Mouse (Mus musculus): ENCODE data around the gene 1700037C18Rik.
"Not testable (repeated sequence)": the region's sequence is repeated elsewhere in the genome, so short reads cannot be mapped to it uniquely, and the experiment has no call there.

1700037C18Rik gene

DNA sequence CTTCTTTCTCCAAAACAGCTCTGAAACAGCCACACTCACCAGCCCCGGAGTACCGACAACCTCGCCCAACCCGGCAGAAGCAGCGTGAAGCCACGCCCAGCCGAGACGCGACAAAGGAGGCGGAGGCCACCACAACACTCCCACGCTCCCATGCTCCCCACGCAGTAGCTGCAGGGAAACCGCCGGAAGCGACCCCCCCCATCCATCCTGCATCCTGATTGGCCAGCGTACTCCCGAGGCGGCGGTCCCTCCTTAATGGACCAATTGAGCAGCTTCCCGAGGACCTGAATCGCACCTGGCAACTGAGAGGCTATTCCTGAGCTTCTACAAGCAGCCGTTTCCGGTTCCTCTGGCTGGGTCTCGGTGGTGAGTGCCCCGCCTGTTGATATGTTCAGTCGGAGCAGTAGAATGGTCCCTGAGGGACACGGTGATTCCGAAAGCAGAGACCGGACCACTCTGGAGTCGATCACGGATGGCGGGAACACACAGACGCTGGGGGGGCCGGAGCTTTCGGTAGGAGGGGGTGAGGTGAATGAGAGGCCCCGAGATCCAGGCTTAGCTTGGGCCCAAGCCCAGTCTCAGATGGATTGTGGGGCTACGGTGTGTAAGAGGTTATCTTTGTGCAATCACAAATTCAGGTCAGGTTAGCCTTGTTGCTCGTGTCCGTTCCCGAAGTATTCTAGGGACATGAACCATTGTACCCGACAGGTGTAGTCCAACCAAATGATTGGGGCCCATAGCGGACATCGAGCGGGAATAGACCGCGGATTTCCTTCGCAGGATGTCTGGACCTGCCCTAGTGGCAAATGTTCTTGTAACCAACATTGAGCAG lies 36.1 kb downstream of the 1700037C18Rik start, which contains the start of gene Naa60:
Gene Naa60 (plus strand): TSS at position 160 of the 832 bp plus-strand sequence.
- DNase-seq (ENCODE audit: low spot score in 2 of 2) = peak; percentile 89 to 92

DNA sequence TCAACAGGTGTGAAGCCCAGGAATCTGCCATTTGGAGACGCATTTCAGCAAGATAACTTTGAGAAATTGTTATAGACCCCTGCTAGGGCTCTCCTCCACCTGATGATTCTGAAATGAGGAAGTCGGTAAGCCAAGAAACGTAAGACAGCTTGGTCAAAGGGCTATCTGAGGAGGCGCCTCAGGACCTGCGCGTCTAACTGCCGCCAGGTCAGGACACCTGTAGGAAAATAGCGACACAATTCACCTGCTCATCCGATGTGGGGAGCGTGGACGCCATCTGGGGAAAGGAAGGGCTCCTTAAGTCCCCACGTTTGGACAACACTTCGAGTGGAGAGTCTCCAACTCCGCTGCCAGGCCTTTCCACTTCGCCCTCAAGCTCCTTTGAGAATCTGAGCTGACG lies 36.7 kb downstream of the 1700037C18Rik start:
- DNase-seq (ENCODE audit: low spot score in 2 of 2) = no peak

DNA sequence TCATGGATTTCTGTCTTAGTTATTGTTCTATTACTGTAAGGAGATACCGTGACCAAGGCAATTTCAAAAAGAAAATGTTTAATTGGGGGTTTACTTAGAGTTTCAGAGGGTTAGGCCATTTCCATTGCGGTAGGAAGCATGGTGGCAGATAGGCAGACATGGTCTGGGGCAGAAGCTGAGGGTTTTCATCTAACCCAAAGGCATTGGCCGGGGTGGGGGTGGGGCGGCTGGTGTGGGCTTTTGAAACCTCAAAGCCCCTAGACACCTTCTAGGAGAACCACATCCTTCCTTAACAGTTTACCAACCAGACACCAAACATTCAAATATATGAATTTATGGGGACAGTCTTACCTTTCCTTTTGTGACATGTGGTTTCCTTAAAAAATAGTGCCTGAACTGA lies 49.2 kb downstream of the 1700037C18Rik start:
- no peak for DNase-seq (ENCODE audit: low spot score in 2 of 2)

DNA sequence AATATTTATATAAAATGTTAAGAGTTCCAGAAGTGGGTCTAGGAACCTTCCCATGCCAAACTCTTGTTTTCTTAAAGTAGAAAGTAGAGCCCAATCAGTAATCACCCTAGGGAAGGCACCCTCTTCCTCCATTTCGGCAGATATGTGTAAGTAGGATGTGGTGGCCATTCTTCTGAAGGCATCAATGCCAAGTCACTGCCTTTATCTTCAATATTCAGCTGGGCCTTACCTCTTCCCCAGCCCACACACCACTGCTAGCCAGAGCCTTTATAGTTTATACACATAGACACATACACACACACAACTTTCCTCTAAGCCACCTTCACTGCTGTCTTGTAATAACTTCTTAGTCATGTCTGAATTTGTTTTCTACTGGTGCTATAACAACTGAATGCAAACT lies 52.7 kb downstream of the 1700037C18Rik start:
- DNase-seq (ENCODE audit: low spot score in 2 of 2) = no peak

DNA sequence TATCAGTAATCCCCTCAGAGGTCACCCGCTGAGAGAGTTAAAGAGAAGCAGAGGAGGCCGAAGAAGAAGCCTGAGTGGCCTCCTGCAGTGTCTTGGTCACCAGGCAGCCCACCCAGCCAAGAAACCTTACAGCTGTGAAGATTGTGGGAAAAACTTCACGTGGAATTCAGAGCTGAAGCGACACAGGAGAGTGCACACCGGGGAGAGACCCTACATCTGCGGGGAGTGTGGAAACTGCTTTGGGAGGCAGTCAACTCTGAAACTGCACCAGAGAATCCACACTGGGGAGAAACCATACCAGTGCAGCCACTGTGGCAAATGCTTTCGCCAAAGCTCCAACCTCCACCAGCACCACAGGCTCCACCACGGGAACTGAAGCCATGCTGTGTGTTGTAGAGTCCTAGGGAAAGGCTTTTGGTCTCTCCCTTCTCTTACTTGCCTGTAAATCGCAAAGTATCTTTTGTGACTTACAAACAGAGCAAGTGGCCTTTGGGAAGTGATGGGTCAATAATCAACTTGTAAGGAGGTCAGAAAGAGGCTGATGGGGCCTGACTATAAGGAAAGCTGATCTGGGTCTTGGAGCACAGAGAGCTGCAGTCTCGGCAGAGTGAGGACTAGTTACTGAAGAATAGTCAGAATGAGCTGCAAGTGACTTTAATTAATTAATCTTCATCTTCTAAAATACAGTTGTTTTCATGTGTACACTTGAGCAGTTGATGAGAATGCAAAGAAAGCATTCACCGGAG lies 53.9 kb downstream of the 1700037C18Rik start:
- DNase-seq (ENCODE audit: low spot score in 2 of 2) = no peak

DNA sequence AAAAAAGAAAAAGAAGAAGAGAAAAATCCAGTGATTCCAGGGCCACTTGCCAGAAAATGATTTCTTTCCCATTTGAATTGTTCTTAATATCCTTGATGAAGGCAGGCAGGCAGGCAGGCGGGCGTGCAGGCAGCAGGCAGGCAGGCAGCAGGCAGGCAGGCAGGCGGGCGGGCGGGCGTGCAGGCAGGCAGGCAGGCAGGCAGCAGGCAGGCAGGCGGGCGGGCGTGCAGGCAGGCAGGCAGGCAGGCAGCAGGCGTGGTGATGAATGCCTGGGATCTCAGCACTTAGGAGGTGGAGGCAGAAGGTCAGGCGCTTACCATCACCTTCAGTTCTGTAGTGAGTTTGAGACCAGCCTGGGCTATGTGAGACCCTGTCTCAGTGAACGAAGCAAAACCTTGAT lies 55.9 kb downstream of the 1700037C18Rik start:
- DNase-seq (ENCODE audit: low spot score in 2 of 2) = no peak

DNA sequence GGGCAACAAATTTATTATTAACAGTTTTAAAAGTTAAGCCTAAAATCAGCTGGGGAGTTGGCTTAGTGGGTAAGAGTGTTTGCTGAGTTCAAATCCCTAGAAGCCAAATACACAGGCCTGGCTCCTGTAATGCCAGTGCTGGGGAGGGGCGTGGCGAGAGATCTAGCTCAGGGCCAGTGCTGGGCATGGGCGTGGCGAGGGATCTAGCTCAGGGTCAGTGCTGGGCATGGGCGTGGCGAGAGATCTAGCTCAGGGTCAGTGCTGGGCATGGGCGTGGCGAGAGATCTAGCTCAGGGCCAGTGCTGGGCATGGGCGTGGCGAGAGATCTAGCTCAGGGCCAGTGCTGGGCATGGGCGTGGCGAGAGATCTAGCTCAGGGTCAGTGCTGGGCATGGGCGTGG lies 57.2 kb downstream of the 1700037C18Rik start:
- not testable (repeated sequence) for DNase-seq (ENCODE audit: low spot score in 2 of 2)

DNA sequence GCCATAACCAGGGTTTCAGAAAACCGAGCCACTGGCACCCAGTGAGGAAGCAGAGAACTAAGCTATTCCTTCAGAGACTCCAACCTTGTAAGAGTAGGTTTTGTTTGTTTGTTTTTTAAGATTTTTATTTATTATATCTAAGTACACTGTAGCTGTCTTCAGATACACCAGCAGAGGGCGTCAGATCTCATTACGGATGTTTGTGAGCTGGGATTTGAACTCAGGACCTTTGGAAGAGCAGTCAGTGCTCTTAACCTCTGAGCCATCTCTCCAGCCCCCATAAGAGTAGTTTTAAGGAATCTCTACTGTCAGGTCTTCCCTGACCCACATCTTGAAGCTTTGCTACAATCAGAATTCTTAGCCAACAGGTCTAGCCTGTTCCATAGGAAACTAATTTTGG lies 60.1 kb downstream of the 1700037C18Rik start:
- no peak for DNase-seq (ENCODE audit: low spot score in 2 of 2)

DNA sequence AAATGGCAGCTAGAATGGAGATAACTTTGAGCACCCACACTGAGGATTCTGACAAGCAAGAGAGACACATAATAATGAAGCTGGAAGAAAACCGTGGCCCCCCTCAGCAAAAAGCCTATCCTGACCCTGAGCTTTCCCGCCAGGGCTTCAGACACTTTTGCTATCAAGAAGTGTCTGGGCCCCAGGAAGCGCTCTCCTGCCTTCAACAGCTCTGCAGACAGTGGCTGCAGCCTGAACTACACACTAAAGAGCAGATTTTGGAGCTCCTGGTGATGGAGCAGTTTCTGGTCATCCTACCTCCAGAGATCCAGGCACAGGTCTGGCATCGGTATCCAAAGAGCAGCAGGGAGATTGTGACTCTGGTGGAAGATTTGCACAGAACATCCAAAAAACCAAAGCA lies 60.6 kb downstream of the 1700037C18Rik start:
- DNase-seq (ENCODE audit: low spot score in 2 of 2) = no peak

DNA sequence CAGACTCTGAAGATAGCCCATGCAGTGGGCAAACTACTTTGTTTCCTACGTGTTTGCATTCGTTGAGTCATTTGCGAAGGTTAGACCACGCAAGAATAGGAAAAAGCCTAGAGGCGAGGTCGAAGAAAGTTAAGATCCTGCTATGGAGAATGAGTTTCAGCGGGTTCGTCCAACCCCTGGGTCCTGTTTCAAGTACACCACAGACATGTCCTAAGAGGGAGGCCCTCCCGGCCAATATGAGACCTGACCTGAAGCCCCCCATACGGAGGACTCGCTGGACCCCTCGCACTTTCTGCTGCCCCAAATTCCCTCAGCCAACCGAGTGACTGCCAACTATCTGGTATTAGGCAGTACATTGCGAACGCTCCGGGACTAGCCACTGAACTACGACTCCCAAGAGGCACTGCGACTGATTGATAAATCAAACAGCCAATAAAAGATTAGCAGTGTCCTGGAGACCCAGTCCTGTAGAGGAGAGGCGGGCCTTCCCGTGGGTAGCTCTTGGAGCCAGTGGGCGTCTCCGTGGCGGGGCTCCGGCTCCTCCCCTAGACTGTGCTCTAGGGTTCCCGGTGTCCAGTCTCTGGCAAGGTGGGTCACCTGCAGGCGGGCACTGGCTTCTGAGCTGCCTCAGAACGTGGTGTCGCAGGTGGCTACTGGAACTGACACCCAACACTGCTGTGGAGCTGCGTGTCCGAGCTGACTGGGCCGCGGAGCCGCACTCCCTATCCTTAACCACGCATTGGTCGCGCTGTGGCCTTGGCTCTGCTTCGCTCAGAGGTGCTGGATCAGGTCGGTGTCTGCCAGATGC lies 61.6 kb downstream of the 1700037C18Rik start, which contains the start of gene Zfp174:
Gene Zfp174 (plus strand): TSS at position 558 of the 808 bp plus-strand sequence.
- peak; percentile 88 to 90 for DNase-seq (ENCODE audit: low spot score in 2 of 2)
